Mouse (Mus musculus): ENCODE results near the gene Pgm2. TPM values are rescaled to one million over a fixed set of nuclear protein-coding genes. Genes with fewer than 3 reads are reported as not detected.

Gene Pgm2
- polyA plus RNA-seq (2012; rRNA removed), result 10.1 and 15.1 TPM in 2 replicates

GRCm38 (mm10) chr5:64092748-64093292 is at the start of gene Pgm2:
Gene Pgm2, plus strand, starts transcription at chr5:64092950.

GRCm38 (mm10) chr5:64155861-64156550 is 63.3 kb downstream of the Pgm2 start, which contains the start of gene Tbc1d1:
Gene Tbc1d1, plus strand, starts transcription at chr5:64156305.

Other genes starting within 250 kb of the Pgm2 start
- gene Rell1, start 124.1 kb upstream of the Pgm2 start, polyA plus RNA-seq (2012; rRNA removed), result 13.6 and 15.8 TPM in 2 replicates
- gene Tbc1d1, start 63.4 kb downstream of the Pgm2 start, polyA plus RNA-seq (2012; rRNA removed), result 22.1 and 23.8 TPM in 2 replicates

Data from ovary, adult 2 months (tissue).